Mouse (Mus musculus) lung, embryonic 15.5 days (tissue): ENCODE results near the gene Fbxw8. TPM values are rescaled to one million over a fixed set of nuclear protein-coding genes. Genes with fewer than 3 reads are reported as not detected.

Experiments
- ATAC-seq: fragments of 200-750 bp; cut with Nextera tagmentation; 2 replicates; pipeline ENCODE4 v1.8.0; 2017; ENCODE audit warnings: moderate number of reproducible peaks, borderline replicate concordance; ENCODE audit not compliant: low FRiP score, low TSS enrichment; ENCODE audit errors: extremely low read depth
- H3K27ac ChIP-seq: fragments of 300-500 bp; sonication (generic); 2 replicates; pipeline ENCODE4 v1.5.1; 2015; ENCODE audit warnings: moderate library complexity, mild to moderate bottlenecking, inconsistent platforms
- H3K27me3 ChIP-seq: fragments of 300-500 bp; sonication (generic); 2 replicates; pipeline ENCODE4 v1.6.1; 2015; ENCODE audit warnings: inconsistent platforms
- H3K36me3 ChIP-seq: fragments of 300-500 bp; sonication (generic); 2 replicates; pipeline ENCODE4 v1.6.1; 2015; ENCODE audit warnings: inconsistent platforms
- H3K4me1 ChIP-seq: fragments of 300-500 bp; sonication (generic); 2 replicates; pipeline ENCODE4 v1.6.1; 2015; ENCODE audit warnings: inconsistent platforms
- H3K4me2 ChIP-seq: fragments of 300-500 bp; sonication (generic); 2 replicates; pipeline ENCODE4 v1.6.1; 2015; ENCODE audit warnings: inconsistent platforms, mild to moderate bottlenecking, moderate library complexity
- H3K4me3 ChIP-seq: fragments of 300-500 bp; sonication (generic); 2 replicates; pipeline ENCODE4 v1.5.1; 2015; ENCODE audit warnings: mild to moderate bottlenecking, inconsistent platforms
- H3K9ac ChIP-seq: fragments of 300-500 bp; sonication (generic); 2 replicates; pipeline ENCODE4 v1.6.1; 2015; ENCODE audit warnings: inconsistent platforms
- H3K9me3 ChIP-seq: fragments of 300-500 bp; sonication (generic); 2 replicates; pipeline ENCODE4 v1.6.1; 2016; ENCODE audit warnings: inconsistent platforms
- WGBS: fragments of 180-500 bp; shearing (Covaris S2); methylation state at CpG from one replicate; pipeline ENCODE4 v1.1.7; 2015; 5-methylcytosine and 5-hydroxymethylcytosine counted together
- polyA plus RNA-seq: library from polyadenylated mRNA; unstranded; fragments of >200 nt; fragmentation: Nextera tagmentation; extraction: Ambion mirVana; gene quantifications from 2 replicates; pipeline ENCODE4 v1.2.1, GENCODE M21; 2015

The Fbxw8 gene
- polyA plus RNA-seq, 1 experiment from 2014 or later = 30.2 TPM

DNA sequence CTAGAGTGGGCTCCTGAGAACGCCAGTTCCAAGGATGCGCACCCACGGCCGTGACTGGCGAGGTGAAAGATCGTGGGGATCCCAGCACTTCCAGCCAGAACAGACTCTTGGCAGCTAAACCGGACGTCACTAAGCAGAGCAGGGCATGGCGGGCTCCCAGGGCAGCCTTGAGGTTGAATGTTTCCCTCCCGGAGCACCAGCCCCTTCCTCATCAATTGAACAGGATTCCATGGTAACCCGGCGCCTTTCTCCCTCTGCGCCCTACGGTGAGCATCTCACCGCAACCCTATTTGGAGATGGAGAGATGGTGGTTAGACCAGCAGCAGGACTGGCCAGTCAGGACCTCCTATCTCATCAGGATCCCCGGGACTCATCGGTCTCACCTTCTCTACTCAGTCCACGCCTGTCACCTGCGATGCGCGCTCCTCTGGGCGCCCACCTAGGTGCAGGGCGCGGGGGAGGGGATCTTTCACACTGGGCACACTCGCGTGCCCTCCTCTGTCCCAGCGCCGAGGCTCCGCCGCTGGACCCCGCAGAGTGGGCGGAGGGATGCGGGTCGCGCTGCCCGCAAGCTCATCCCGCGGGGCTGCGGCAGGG lies 128.1 kb downstream of the Fbxw8 start:
- H3K9ac ChIP-seq = no peak overlapping the region
- no peak for ATAC-seq
- H3K27me3 ChIP-seq = peaks cover 51% of the 10 kb centered on the region
- H3K9me3 ChIP-seq = no peaks in the 10 kb centered on the region
- H3K4me2 ChIP-seq = peak overlapping the region; percentile 100
- H3K4me3 ChIP-seq = peak overlapping the region; percentile 61
- 1% methylated on average over 35 of the region's 39 CpGs for WGBS
- peaks cover 41% of the 10 kb centered on the region for H3K4me1 ChIP-seq
- H3K27ac ChIP-seq = no peak overlapping the region
- H3K36me3 ChIP-seq = no peaks in the 10 kb centered on the region

- Histone ChIP-seq H3K27me3 (peaks cover 51% of the 10 kb centered on the region), H3K4me2 (peak overlapping the region; percentile 22; the same call in 1 of the 2 replicates), H3K36me3 (no peaks in the 10 kb centered on the region), H3K4me3 (no peak overlapping the region), H3K4me1 (peaks cover 41% of the 10 kb centered on the region), H3K9ac (no peak overlapping the region), H3K9me3 (no peaks in the 10 kb centered on the region), H3K27ac (no peak overlapping the region)
- no peak for ATAC-seq
- 2% methylated on average over 13 of the region's 13 CpGs for WGBS
Observed at GRCm38 (mm10) chr5:118026343-118026742, 128.9 kb downstream of the Fbxw8 start.

DNA sequence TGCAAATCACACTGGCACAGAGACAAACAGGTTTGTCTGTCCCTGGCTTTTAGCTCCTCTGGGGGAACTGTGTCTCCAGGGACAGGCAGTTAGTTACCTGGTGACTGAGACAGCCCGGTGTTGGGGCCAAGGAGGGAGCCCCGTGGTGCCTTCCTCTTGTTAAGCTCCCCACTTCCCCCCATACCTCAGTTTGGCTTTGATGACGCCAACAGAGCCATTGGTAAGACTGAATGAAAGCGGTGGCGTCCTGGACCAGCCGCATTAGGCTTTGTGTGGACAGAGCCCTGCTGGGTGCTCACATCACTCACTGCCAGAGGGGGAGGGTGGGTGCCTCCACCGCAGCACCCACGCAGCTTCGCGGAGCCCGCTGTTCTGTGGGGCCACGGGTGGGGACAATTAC lies 129.4 kb downstream of the Fbxw8 start:
- 9% methylated on average over 12 of the region's 12 CpGs for WGBS
- Histone ChIP-seq H3K27me3 (peaks cover 51% of the 10 kb centered on the region), H3K4me1 (peaks cover 38% of the 10 kb centered on the region), H3K9ac (no peak overlapping the region), H3K4me2 (no peak overlapping the region), H3K9me3 (no peaks in the 10 kb centered on the region), H3K27ac (no peak overlapping the region), H3K4me3 (no peak overlapping the region), H3K36me3 (no peaks in the 10 kb centered on the region)
- ATAC-seq = no peak

DNA sequence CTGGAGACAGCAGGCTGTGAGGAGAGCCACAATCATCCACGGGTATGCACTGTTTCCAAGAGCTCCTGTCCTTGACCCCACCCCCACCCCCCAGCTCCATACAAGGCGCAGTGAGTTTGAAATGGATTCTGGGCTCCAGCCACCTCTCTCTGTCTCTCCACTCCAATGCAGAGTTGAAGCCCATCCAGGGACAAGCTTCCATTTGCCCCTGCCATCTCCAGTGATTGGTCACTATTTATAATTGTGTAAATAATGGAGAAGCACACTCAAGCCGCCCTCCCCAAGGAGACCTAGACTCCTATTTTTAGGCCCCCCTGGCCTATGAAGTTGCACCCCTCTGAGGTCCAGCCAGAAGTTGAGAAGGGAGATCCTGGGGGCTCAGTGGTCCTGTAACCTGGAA lies 132.2 kb downstream of the Fbxw8 start:
- 42% methylated on average over 3 of the region's 3 CpGs for WGBS
- Histone ChIP-seq H3K9me3 (no peaks in the 10 kb centered on the region), H3K27me3 (peaks cover 32% of the 10 kb centered on the region), H3K4me1 (peaks cover 22% of the 10 kb centered on the region), H3K4me2 (no peak overlapping the region), H3K4me3 (no peak overlapping the region), H3K27ac (no peak overlapping the region), H3K36me3 (no peaks in the 10 kb centered on the region), H3K9ac (no peak overlapping the region)
- no peak for ATAC-seq

DNA sequence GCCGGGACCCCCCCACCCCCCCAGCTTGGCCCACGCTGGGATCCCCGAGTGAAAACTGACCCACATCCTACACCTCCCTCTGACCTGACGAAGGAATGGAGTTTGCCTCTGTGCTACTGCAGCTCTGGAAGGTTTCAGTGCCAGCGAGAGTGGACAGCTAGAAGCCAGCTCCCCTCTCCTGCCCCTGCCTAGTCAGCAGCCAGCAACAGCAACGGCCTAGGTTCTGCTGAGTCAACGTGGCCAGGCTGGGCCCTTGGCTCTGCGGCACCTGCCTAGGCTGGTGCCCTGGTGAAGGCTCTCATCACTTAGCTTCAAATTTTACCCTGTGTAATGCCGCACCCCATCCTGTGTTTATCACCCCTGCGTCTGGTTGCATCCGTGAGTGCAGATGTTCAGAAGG lies 135.4 kb downstream of the Fbxw8 start:
- no peak overlapping the region for H3K9ac ChIP-seq
- H3K4me1 ChIP-seq = peaks cover 3% of the 10 kb centered on the region
- ATAC-seq = no peak
- no peak overlapping the region for H3K27ac ChIP-seq
- H3K36me3 ChIP-seq = no peaks in the 10 kb centered on the region
- H3K4me3 ChIP-seq = no peak overlapping the region
- no peak overlapping the region for H3K4me2 ChIP-seq
- H3K27me3 ChIP-seq = 0 out of 2 replicates have a peak, but pooled peaks cover 3% of the 10 kb centered on the region
- H3K9me3 ChIP-seq = no peaks in the 10 kb centered on the region
- WGBS = 59% methylated on average over 11 of the region's 11 CpGs

DNA sequence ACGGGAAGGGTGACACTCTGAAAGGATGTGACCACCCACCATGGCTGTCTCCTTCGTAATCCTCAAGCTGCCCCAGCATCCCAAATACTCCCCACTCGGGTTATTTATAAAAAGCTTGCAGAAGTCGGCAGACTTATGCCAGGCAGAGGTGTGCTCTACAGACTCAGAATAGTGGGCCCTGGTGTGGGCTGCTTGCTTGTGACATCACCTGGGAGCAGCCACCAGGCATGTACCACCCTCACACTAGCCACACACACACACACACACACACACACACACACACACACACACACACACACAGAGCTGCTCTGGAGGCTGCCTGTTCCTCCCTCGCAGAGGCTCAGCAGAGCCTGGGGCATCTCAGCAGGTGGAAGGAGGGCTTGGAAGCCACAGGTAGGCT lies 137.7 kb downstream of the Fbxw8 start:
- 33% methylated on average over 5 of the region's 5 CpGs for WGBS

DNA sequence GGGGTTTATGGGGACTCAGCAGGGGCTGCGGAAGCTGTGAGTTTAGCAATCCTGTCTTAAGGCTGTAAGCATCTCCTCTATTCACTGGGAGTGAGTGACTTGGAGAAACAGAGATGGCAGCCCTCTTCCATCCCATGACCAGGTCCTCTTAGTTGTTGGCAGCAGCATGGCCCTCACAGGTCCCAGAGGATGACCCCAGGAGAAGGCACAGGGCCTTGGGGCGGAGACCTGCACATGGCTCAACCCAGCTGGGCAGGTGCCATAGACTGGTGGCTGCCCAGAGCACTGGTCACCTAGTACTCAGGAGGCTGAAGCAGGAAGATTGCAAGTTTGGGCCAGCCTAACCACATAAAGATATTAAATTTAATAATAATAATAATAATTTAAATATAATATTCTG lies 139.6 kb downstream of the Fbxw8 start:
- Histone ChIP-seq H3K27ac (no peak overlapping the region), H3K9ac (no peak overlapping the region), H3K36me3 (no peaks in the 10 kb centered on the region), H3K9me3 (no peaks in the 10 kb centered on the region), H3K27me3 (0 out of 2 replicates have a peak, but pooled peaks cover 3% of the 10 kb centered on the region), H3K4me1 (peaks cover 5% of the 10 kb centered on the region), H3K4me3 (no peak overlapping the region), H3K4me2 (no peak overlapping the region)
- WGBS = 74% methylated on average over 2 of the region's 2 CpGs
- no peak for ATAC-seq

More for the DNA sequence above, 137.7 kb downstream of the Fbxw8 start:
- Histone ChIP-seq H3K9me3 (no peaks in the 10 kb centered on the region), H3K27ac (no peak overlapping the region), H3K4me2 (no peak overlapping the region), H3K4me3 (no peak overlapping the region), H3K4me1 (peaks cover 5% of the 10 kb centered on the region), H3K36me3 (no peaks in the 10 kb centered on the region), H3K9ac (no peak overlapping the region), H3K27me3 (0 out of 2 replicates have a peak, but pooled peaks cover 3% of the 10 kb centered on the region)
- ATAC-seq = no peak

DNA sequence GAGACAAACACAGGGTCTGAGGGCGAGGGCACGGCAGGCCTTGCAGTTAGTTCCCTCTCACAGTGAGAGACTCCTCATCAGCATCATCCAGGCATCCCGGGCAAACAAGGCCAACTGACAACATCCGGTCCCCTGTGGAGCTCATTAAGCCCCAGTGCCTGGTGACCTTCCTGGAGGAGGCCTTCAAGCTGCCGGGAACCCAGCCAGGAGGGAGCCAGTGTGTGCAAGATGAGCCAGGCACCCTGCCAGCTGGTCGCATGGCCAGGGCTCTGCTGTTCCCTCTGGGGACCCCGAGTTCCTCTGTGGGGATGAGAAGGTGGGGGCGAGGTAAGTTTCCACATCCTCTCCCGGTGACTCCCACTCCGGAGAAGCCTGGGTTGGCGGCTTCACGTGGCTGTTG lies 140.2 kb downstream of the Fbxw8 start:
- no peak; the same call in 1 of the 2 replicates for ATAC-seq
- WGBS = 20% methylated on average over 12 of the region's 12 CpGs
- Histone ChIP-seq H3K4me2 (no peak overlapping the region), H3K4me3 (no peak overlapping the region), H3K9ac (no peak overlapping the region), H3K27ac (no peak overlapping the region), H3K36me3 (no peaks in the 10 kb centered on the region), H3K4me1 (peaks cover 5% of the 10 kb centered on the region), H3K27me3 (0 out of 2 replicates have a peak, but pooled peaks cover 3% of the 10 kb centered on the region), H3K9me3 (no peaks in the 10 kb centered on the region)

Other genes starting within 250 kb of the Fbxw8 start
- 54.7 and 56.8 TPM in 2 replicates for gene Fbxo21, start 178.7 kb downstream of the Fbxw8 start, polyA plus RNA-seq
- 8.5 and 8.8 TPM in 2 replicates for gene Tesc, start 127.7 kb downstream of the Fbxw8 start, polyA plus RNA-seq
- 0.06 TPM in 1 of 2 replicates, not detected in the other for gene Hrk, start 9.2 kb upstream of the Fbxw8 start, polyA plus RNA-seq
- gene Rnft2, start 89.7 kb upstream of the Fbxw8 start, polyA plus RNA-seq = 2.0 and 2.6 TPM in 2 replicates
- 8.1 and 8.5 TPM in 2 replicates for gene 2410131K14Rik, start 89.8 kb upstream of the Fbxw8 start, polyA plus RNA-seq